Mouse (Mus musculus): ENCODE measurements around the gene Gm5662.
"Not testable (repeated sequence)": the region's sequence is repeated elsewhere in the genome, so short reads cannot be mapped to it uniquely, and the experiment has no call there.

Gene Gm5662

DNA sequence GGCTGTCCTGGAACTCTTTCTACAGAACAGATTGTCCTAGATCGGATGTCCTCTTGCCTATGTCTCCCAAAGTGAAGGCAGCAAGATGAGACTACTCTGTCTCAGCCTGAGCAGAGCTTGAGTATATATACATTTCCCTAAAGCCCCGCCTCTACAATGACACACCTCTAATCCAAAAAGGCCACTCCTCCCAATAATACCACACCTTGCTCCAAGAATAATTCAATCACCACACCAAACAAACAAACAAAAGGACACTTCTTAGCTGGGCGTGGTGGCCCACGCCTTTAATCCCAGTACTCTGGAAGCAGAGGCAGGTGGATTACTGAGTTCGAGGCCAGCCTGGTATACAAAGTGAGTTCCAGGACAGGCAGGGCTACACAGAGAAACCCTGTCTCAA, at the start of gene Gm5662:
TSS of gene Gm5662 (minus strand) at position 101 of the 400 bp plus-strand sequence.
- DNase-seq, result not testable (repeated sequence)

DNA sequence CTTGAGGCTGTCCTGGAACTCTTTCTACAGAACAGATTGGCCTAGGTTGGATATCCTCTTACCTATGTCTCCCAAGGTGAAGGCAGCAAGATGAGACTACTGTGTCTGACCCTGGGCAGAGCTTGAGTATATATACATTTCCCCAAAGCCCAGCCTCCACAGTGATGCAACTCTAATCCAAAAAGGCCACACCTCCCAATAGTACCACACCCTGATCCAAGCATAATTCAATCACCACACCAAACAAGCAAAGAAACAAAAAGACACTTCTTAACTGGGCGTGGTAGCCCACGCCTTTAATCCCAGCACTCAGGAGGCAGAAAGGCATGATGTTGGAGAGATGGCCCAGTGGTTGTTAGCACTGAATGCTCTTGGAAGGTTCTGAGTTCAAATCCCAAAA, 49.6 kb upstream of the Gm5662 start, which contains the start of gene Gm5039:
TSS of gene Gm5039 (minus strand) at position 101 of the 400 bp plus-strand sequence.
- DNase-seq, result not testable (repeated sequence)

DNA sequence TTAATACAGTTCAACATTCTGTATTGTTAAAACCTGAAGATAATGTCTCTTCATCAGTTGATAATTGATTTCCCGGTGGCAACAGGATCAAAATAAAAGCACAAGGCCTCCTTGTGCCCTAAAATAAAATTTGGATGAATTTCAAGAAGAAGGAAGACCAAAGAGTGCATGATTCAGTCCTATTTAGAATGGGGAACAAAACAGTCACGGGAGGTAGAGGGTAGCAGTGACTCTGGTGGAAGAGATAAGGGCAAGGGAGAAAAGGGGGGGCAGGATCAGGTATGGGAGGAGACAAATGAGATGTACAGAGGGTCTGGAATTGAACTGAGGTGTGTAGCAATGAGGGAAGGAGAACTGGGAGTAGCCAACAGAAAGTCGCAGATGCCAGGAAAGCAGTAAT, 40.3 kb upstream of the Gm5662 start:
- DNase-seq, result no peak

DNA sequence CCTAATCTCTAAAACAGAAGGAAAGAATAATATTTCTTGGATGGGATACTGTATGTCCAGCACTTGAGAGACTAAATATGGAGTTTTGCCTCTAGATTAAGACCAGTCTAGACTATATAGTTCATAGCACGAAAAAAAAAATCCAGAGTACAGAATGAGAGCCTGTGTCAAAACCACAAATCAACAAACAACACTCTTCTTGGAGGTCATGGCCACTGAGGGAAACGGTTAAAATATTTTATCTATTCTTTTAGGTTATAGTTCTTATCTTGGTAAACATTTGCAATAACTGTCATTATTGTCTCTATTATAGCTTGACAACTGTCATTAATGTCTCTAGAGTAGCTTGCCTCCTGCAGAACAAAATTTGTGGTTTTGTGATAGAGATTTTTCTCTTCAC, 22.9 kb upstream of the Gm5662 start:
- DNase-seq, result not testable (repeated sequence)

DNA sequence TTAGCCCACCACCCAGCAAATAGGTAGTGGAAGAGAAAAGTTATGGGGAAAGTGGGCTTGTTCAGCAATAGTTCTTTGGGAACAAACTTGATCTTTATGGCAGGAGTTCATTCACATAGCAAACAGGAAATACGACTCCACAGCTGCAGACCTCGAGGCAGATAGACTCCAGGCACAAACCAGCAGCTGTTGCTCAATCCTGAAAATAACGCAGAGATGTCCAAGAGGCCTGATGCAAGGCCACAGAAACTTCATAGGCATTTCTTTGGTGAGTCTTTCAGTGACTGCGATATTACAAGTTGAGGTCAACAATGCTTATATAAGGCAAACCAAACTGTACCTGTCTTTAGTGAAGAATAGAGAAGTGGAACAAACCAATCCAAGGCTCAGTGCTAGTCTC, 18.8 kb upstream of the Gm5662 start:
- DNase-seq, result not testable (repeated sequence)

DNA sequence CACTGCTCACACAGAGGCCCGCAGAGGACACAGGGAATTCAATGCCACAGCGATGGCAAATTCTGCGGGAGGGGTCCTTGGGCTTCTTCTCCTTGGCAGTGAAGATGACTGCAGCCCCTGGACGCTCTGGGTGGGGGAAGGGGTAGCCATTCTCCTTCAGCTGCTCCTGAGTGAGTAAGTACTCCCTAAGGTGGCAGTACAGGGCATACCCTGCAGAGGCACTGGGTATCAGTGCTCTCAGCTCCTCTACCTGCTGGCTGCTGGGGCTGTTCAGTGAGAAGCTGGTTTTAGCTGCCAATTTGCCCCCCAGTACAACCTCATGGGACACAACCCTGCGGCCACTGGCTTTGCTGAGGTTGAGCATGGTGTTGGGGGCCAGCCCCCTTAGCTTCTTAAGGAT, 10.9 kb upstream of the Gm5662 start:
- DNase-seq, result not testable (repeated sequence)

DNA sequence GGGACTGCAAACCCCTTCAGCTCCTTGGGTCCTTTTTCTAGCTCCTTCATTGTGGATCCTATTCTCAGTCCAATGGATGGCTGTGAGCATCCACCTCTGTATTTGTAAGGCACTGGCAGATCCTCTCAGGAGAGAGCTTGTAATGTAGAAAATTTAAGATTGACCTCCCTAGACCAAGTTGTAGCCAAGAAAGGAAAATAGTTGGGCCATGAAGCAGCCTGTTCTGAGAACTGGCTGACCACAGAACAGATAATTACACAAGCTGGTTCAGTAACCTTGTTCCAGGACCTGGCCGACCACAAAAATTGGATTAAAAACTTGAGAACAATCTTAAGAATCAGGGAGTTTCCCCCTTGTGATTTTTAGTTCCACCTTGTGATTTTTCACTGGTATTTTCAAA, 17.1 kb downstream of the Gm5662 start:
- DNase-seq, result no peak

DNA sequence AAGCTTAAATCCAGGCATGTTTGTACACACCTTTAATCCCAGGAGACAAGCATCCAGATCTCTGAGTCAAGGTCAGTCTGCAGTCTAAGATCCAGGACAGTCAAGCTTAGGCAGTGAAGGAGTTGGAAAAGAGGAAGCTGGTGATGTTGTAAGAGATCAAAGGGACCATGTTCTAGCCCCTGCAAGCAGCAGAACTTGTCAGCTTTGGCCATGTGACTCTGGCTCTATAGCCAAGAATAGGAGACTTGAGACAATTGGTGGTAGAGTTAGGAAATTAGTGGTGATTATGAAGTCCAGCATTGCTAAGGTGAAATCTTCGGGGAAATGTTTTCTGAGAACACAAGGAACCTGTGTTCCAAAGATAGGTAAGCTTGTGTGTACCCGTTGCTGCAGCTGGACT, 18.4 kb downstream of the Gm5662 start:
- DNase-seq, result not testable (repeated sequence)

DNA sequence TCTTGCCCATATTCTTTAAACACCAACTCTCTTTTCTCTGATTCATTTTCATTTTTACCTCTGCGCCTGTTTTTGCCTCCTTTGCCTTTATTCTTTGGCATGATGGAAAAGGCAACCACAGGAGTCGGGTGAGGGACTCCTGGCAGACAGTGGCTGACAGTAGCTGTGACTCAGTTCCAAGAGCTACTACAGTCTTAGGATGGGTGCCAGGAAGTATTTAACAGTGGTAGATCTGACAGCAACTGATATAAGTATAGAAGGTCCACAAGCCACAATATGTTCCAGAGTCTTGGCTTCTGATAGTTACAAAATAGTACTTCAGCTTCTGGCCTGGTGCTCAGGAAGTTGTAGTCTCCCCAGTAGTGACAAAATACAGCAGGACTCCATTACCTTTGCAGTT, 24.3 kb downstream of the Gm5662 start, which contains the start of gene Gm8332:
TSS of gene Gm8332 (minus strand) at position 101 of the 400 bp plus-strand sequence.
- DNase-seq, result not testable (repeated sequence)

DNA sequence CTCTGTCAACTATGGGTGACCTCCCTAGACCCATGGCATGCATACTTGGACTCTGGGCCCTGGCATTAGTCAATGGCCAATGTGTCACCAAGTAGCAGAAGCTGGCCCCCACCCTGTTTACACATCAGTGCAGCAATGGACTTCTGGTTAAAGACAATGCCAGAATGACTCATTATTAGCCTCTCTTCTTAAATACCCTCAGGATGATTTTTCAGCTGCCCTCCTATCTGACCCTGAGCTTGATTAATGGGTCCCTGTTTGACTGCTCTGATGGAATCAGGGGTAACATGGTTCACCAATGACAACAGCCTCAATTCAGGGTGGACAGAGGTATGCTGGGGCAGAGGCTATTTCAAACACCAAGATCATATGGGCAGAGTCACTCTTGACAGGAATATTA, 28.5 kb downstream of the Gm5662 start:
- DNase-seq, result not testable (repeated sequence)

DNA sequence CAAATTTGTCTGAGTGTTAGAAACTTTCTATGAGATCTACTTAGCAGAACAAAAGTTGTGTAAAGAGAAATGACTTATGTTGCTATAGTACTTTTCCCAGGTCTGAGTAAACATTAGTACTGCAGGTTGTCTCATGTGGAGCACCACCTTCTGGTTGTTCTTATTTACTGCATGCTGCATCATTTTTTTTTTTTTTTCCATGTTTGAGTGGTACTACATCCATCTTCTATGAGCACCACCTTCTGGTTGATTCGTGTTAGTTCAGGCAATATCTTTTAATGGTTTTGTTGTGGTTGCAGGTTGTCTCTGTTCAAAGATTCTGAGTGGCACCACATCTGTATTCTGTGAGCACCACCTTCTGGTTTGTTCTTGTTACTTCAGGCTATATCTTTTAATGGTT, 31.4 kb downstream of the Gm5662 start:
- not testable (repeated sequence) for DNase-seq

All from liver (tissue).